Mouse (Mus musculus) myocyte (in vitro differentiated cells): ENCODE measurements around the gene Tmcc3.

Experiments used
- E2F4 ChIP-seq: IDR thresholded peaks from one replicate; pipeline ENCODE4 v1.6.1; 2011; ENCODE audit warnings: mild to moderate bottlenecking, control low read depth, moderate library complexity; ENCODE audit not compliant: insufficient read depth
- POLR2A ChIP-seq: IDR thresholded peaks from one replicate; pipeline ENCODE4 v1.6.1; 2011; ENCODE audit warnings: low read depth, mild to moderate bottlenecking, control low read depth, moderate library complexity; ENCODE audit not compliant: insufficient read length

DNA sequence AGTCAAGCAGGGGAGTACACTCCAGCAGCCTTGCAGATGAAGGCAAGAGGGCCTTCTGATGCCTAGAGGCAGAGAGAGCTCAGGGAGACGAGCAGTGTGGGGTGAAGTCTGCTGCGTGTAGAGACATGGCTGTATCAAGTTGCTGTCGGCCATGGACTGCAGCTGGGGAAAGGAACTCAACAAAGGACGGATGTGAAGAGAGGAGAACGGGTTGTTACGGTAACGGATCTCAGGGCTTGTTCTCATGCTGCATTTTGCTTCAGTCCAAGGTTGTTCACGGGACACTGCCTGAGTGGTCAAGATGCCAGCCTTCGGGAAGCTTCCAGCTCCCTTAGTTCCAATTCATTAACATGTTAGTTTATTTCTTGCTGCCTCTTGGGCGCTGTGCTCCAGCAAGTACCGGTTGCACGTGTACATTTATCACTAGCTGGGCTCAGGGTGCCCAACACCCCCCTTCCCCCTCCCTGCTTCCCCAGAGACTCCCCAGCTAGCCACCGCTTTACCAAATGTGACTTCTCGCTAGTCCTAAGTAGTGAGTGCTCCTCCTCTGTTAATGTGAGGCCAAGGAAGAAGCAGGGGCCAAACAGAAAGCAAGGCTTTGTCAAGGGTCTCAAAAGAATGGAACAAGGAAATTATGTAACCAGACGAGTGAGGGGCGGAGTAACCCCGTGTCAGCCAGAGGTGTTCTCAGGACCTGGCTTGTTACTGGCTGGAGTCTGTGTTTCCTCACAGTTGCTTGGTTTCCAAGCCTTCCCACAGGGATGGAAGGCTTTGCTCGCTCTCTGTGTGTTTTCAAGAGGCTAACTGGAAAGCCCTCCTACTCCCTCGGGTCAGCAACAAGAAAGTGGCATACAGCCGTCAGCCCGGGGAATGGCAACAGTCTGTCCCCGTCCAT is 104.4 kb downstream of the Tmcc3 start:
- TF ChIP-seq POLR2A = no peak
- TF ChIP-seq E2F4 = no peak
